Mouse (Mus musculus): ENCODE results near the gene Slc18a3. TPM values are rescaled to one million over a fixed set of nuclear protein-coding genes. Genes with fewer than 3 reads are reported as not detected.

Gene Slc18a3
- polyA plus RNA-seq, 1 experiment from 2014 or later, result 0.12 TPM

GRCm38 (mm10) chr14:32467606-32468005 lies 3.0 kb upstream of the Slc18a3 start:
- H3K36me3 ChIP-seq (ENCODE audit: control insufficient read depth, insufficient read depth, low read length), result no peaks in the 10 kb centered on the region
- H3K4me2 ChIP-seq (ENCODE audit: low read depth, low read length, severe bottlenecking), result no peak overlapping the region
- no peak overlapping the region for H3K9ac ChIP-seq (ENCODE audit: low read length)
- H3K9me3 ChIP-seq (ENCODE audit: control insufficient read depth, low read length), result no peaks in the 10 kb centered on the region
- H3K27me3 ChIP-seq (ENCODE audit: control insufficient read depth, insufficient read depth, low read length), result peaks cover 46% of the 10 kb centered on the region
- WGBS, result 10% methylated on average over 5 of the region's 5 CpGs
- no peak overlapping the region for H3K27ac ChIP-seq (ENCODE audit: low read depth, low read length)
- DNase-seq (ENCODE audit: low spot score) (peak; percentile 75), ATAC-seq (replicated peaks; ENCODE audit: low FRiP score) (no peak)
- peaks cover 12% of the 10 kb centered on the region for H3K4me1 ChIP-seq (replicated peaks; ENCODE audit: control insufficient read depth, insufficient read depth, low read length)
- H3K4me3 ChIP-seq (ENCODE audit: low read depth, low read length), result no peak overlapping the region

- Histone ChIP-seq H3K9me3 (ENCODE audit: control insufficient read depth, low read length) (no peaks in the 10 kb centered on the region), H3K4me3 (ENCODE audit: low read depth, low read length) (peak within 1 kb of the TSS; percentile 32), H3K36me3 (ENCODE audit: control insufficient read depth, insufficient read depth, low read length) (no peaks in the 10 kb centered on the region), H3K27me3 (ENCODE audit: control insufficient read depth, insufficient read depth, low read length) (peaks cover 64% of the 10 kb centered on the region), H3K4me2 (ENCODE audit: low read depth, low read length, severe bottlenecking) (peak within 1 kb of the TSS; percentile 57), H3K27ac (ENCODE audit: low read depth, low read length) (no peak within 1 kb of the TSS), H3K4me1 (replicated peaks; ENCODE audit: control insufficient read depth, insufficient read depth, low read length) (peaks cover 12% of the 10 kb centered on the region), H3K9ac (ENCODE audit: low read length) (no peak within 1 kb of the TSS)
- no peak for ATAC-seq (replicated peaks; ENCODE audit: low FRiP score)
- 14% methylated on average over 13 of the region's 13 CpGs for WGBS
- no peak for DNase-seq (ENCODE audit: low spot score)
Measured at GRCm38 (mm10) chr14:32465889-32466288, 1.2 kb upstream of the Slc18a3 start, which contains the start of gene Chat. Chat (minus strand) TSS chr14:32465989.

DNA sequence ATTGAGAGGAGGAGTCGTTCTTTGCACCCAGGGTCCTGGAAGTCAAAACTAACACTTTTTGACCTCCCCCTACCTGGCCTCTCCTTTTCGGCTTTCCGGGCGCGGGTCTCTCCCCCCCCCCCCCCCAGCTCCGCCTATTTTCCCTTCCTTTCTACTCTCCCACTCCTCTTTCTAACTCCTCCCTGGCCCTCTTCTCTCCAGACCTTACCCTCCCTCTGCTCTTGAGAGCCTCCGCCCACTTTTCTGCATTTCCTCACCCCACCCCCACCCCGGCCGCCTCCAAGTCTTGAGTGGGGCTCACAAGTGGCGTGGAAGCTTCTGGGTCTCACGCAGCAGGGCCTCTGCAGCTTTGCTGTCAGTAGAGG lies 838 bp upstream of the Slc18a3 start:
- H3K36me3 ChIP-seq (ENCODE audit: control insufficient read depth, insufficient read depth, low read length), result no peaks in the 10 kb centered on the region
- H3K4me1 ChIP-seq (replicated peaks; ENCODE audit: control insufficient read depth, insufficient read depth, low read length), result peaks cover 12% of the 10 kb centered on the region
- WGBS, result 1% methylated on average over 6 of the region's 11 CpGs
- H3K27me3 ChIP-seq (ENCODE audit: control insufficient read depth, insufficient read depth, low read length), result peaks cover 68% of the 10 kb centered on the region
- H3K9me3 ChIP-seq (ENCODE audit: control insufficient read depth, low read length), result no peaks in the 10 kb centered on the region
- no peak for DNase-seq (ENCODE audit: low spot score)
- no peak for ATAC-seq (replicated peaks; ENCODE audit: low FRiP score)
- peak overlapping the region; percentile 57; the same call in 1 of the 2 replicates for H3K4me2 ChIP-seq (ENCODE audit: low read depth, low read length, severe bottlenecking)
- H3K4me3 ChIP-seq (ENCODE audit: low read depth, low read length), result peak overlapping the region; percentile 32
- H3K27ac ChIP-seq (ENCODE audit: low read depth, low read length), result no peak overlapping the region
- no peak overlapping the region for H3K9ac ChIP-seq (ENCODE audit: low read length)

DNA sequence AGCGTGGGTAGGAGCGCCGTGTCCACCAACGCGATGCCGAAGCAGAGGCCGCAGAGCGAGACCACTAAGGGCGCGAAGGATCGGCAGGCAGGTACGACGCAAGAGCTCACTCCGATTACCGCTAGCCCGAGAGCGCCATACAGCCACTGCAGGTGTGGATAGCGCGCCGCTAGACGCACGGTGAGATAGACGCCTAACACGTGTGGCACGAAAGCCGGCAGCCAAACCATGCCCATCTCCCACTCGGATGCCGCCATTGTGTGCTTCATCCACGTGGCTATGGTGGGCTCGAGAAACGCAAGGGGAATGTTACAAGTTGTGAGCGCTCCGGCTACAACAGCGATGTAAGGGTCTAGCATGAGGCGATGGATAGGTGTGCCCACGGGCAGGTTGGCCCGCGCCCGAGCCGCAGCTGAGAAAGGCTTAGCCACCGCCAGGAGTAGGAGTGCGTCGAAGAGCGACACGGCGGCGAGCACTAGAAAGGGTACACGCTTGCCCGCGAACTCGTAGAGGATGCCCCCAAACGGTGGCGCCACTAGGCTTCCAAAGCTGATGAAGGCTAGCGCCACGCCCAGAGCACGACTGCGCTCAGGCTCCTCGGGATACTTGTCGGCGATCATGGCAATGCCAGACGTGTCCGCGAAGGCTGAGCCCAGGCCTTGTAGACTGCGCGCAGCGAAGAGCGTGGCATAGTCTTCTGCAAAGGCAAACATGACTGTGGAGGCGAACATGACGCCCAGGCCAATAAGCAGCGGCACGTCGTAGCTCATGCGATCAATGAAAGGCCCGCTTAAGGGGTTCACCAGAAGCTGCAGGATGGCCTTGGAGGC lies 1.2 kb downstream of the Slc18a3 start:
- WGBS, result 3% methylated on average over 74 of the region's 74 CpGs
- Histone ChIP-seq H3K4me3 (ENCODE audit: low read depth, low read length) (no peak overlapping the region), H3K27me3 (ENCODE audit: control insufficient read depth, insufficient read depth, low read length) (peaks cover 87% of the 10 kb centered on the region), H3K36me3 (ENCODE audit: control insufficient read depth, insufficient read depth, low read length) (no peaks in the 10 kb centered on the region), H3K27ac (ENCODE audit: low read depth, low read length) (no peak overlapping the region), H3K9me3 (ENCODE audit: control insufficient read depth, low read length) (no peaks in the 10 kb centered on the region), H3K4me1 (replicated peaks; ENCODE audit: control insufficient read depth, insufficient read depth, low read length) (peaks cover 12% of the 10 kb centered on the region), H3K4me2 (ENCODE audit: low read depth, low read length, severe bottlenecking) (peak overlapping the region; percentile 27), H3K9ac (ENCODE audit: low read length) (no peak overlapping the region)
- ATAC-seq (replicated peaks; ENCODE audit: low FRiP score) (no peak), DNase-seq (ENCODE audit: low spot score) (no peak)

GRCm38 (mm10) chr14:32452552-32452951 lies 12.1 kb downstream of the Slc18a3 start:
- Histone ChIP-seq H3K27me3 (ENCODE audit: control insufficient read depth, insufficient read depth, low read length) (0 out of 2 replicates have a peak, but pooled peaks cover 2% of the 10 kb centered on the region), H3K9ac (ENCODE audit: low read length) (no peak overlapping the region), H3K4me2 (ENCODE audit: low read depth, low read length, severe bottlenecking) (no peak overlapping the region), H3K4me1 (replicated peaks; ENCODE audit: control insufficient read depth, insufficient read depth, low read length) (no peaks in the 10 kb centered on the region), H3K36me3 (ENCODE audit: control insufficient read depth, insufficient read depth, low read length) (no peaks in the 10 kb centered on the region), H3K9me3 (ENCODE audit: control insufficient read depth, low read length) (no peaks in the 10 kb centered on the region), H3K4me3 (ENCODE audit: low read depth, low read length) (no peak overlapping the region), H3K27ac (ENCODE audit: low read depth, low read length) (no peak overlapping the region)
- 28% methylated on average over 4 of the region's 4 CpGs for WGBS
- ATAC-seq (replicated peaks; ENCODE audit: low FRiP score) (no peak), DNase-seq (ENCODE audit: low spot score) (no peak)

DNA sequence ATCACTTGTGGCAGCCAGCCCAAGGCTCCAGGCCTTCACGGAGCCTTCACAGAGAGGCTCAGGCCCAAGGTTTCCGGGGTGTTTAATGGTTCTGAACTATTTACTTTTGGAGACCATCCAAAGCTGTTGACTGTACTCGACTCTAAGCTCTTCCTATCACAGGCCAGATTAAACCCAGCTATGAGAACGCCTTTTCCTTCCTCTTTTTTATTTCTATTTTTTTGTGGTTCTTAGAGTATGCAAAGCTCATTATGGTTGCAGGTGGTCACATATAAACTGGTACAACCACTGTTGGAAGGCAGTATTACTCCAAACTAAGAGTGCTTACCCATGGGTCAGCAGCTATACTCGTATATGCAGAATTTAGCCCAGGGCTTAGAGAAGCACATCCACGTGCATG lies 17.7 kb downstream of the Slc18a3 start:
- DNase-seq (ENCODE audit: low spot score) (no peak), ATAC-seq (replicated peaks; ENCODE audit: low FRiP score) (no peak)
- no peaks in the 10 kb centered on the region for H3K9me3 ChIP-seq (ENCODE audit: control insufficient read depth, low read length)
- H3K4me3 ChIP-seq (ENCODE audit: low read depth, low read length), result no peak overlapping the region
- H3K4me1 ChIP-seq (replicated peaks; ENCODE audit: control insufficient read depth, insufficient read depth, low read length), result no peaks in the 10 kb centered on the region
- no peaks in the 10 kb centered on the region for H3K36me3 ChIP-seq (ENCODE audit: control insufficient read depth, insufficient read depth, low read length)
- 87% methylated on average over 6 of the region's 6 CpGs for WGBS
- no peak overlapping the region for H3K4me2 ChIP-seq (ENCODE audit: low read depth, low read length, severe bottlenecking)
- H3K27me3 ChIP-seq (ENCODE audit: control insufficient read depth, insufficient read depth, low read length), result no peaks in the 10 kb centered on the region
- H3K9ac ChIP-seq (ENCODE audit: low read length), result no peak overlapping the region
- H3K27ac ChIP-seq (ENCODE audit: low read depth, low read length), result no peak overlapping the region

- no peaks in the 10 kb centered on the region for H3K27me3 ChIP-seq (ENCODE audit: control insufficient read depth, insufficient read depth, low read length)
- H3K27ac ChIP-seq (ENCODE audit: low read depth, low read length), result no peak overlapping the region
- WGBS, result 7% methylated on average over 8 of the region's 8 CpGs
- DNase-seq (ENCODE audit: low spot score) (no peak), ATAC-seq (replicated peaks; ENCODE audit: low FRiP score) (no peak)
- no peaks in the 10 kb centered on the region for H3K4me1 ChIP-seq (replicated peaks; ENCODE audit: control insufficient read depth, insufficient read depth, low read length)
- no peak overlapping the region for H3K9ac ChIP-seq (ENCODE audit: low read length)
- no peak overlapping the region for H3K4me3 ChIP-seq (ENCODE audit: low read depth, low read length)
- H3K9me3 ChIP-seq (ENCODE audit: control insufficient read depth, low read length), result no peaks in the 10 kb centered on the region
- no peak overlapping the region for H3K4me2 ChIP-seq (ENCODE audit: low read depth, low read length, severe bottlenecking)
- H3K36me3 ChIP-seq (ENCODE audit: control insufficient read depth, insufficient read depth, low read length), result no peaks in the 10 kb centered on the region
Measured at GRCm38 (mm10) chr14:32443446-32443845, 21.2 kb downstream of the Slc18a3 start.

DNA sequence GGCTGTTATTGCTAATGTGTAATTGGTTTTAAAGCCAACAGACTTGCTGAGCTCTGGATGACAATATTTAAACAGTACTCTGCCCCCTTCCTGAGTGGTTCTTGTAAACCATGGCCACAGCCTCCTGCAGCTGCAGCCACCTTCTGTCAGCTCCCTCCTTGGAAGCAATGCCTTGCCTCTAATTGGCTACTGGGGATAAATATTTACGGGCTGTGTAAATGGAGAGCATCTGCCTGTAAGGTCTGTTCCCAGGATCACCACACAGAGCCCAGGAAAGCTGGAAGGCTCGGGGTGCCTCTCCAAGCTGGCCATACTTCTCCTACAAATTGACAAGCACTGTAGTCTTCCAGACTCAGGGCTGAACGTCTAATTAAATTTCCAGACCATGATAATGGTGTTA lies 24.9 kb downstream of the Slc18a3 start:
- Histone ChIP-seq H3K4me1 (replicated peaks; ENCODE audit: control insufficient read depth, insufficient read depth, low read length) (no peaks in the 10 kb centered on the region), H3K36me3 (ENCODE audit: control insufficient read depth, insufficient read depth, low read length) (no peaks in the 10 kb centered on the region)
- no peak for DNase-seq (ENCODE audit: low spot score)

DNA sequence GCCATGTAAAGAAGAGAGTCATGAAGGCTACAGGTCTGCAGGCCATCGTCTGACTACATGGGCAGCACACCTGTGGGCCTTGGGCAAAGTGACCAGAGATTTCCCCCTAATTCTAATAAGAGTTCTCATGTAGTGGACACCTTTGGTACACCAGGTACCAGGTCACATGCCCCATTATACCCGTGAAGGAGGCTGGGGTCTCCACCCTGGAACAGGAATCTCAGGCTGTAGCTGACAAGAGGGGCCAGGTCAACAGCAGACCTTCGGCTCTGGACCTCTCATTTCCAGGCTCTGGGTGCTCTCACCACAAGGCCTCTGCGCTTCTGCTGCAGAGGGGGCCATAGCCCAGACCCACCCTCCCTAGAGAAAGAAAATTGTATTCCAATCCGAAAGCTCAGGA lies 25.3 kb downstream of the Slc18a3 start:
- H3K27ac ChIP-seq (ENCODE audit: low read depth, low read length), result no peak overlapping the region
- H3K36me3 ChIP-seq (ENCODE audit: control insufficient read depth, insufficient read depth, low read length), result no peaks in the 10 kb centered on the region
- H3K9me3 ChIP-seq (ENCODE audit: control insufficient read depth, low read length), result no peaks in the 10 kb centered on the region
- H3K4me1 ChIP-seq (replicated peaks; ENCODE audit: control insufficient read depth, insufficient read depth, low read length), result no peaks in the 10 kb centered on the region
- H3K9ac ChIP-seq (ENCODE audit: low read length), result no peak overlapping the region
- no peak for DNase-seq (ENCODE audit: low spot score)
- no peak overlapping the region for H3K4me3 ChIP-seq (ENCODE audit: low read depth, low read length)
- no peak for ATAC-seq (replicated peaks; ENCODE audit: low FRiP score)
- no peak overlapping the region for H3K4me2 ChIP-seq (ENCODE audit: low read depth, low read length, severe bottlenecking)
- 71% methylated on average over 5 of the region's 5 CpGs for WGBS
- no peaks in the 10 kb centered on the region for H3K27me3 ChIP-seq (ENCODE audit: control insufficient read depth, insufficient read depth, low read length)

More for the DNA sequence above, 24.9 kb downstream of the Slc18a3 start:
- H3K27me3 ChIP-seq (ENCODE audit: control insufficient read depth, insufficient read depth, low read length), result no peaks in the 10 kb centered on the region
- no peak overlapping the region for H3K4me3 ChIP-seq (ENCODE audit: low read depth, low read length)
- no peak overlapping the region for H3K9ac ChIP-seq (ENCODE audit: low read length)
- no peaks in the 10 kb centered on the region for H3K9me3 ChIP-seq (ENCODE audit: control insufficient read depth, low read length)
- WGBS, result 37% methylated on average over 3 of the region's 3 CpGs
- no peak overlapping the region for H3K27ac ChIP-seq (ENCODE audit: low read depth, low read length)
- H3K4me2 ChIP-seq (ENCODE audit: low read depth, low read length, severe bottlenecking), result no peak overlapping the region
- ATAC-seq (replicated peaks; ENCODE audit: low FRiP score), result no peak

Data from forebrain, embryonic 11.5 days (tissue).